Mouse (Mus musculus) small intestine, adult 2 months (tissue): ENCODE results near the gene Cmtm8. TPM values are rescaled to one million over a fixed set of nuclear protein-coding genes. Genes with fewer than 3 reads are reported as not detected.

ENCODE experiments used
- H3K27ac ChIP-seq: fragments of 200-500 bp; 2 replicates; pipeline ENCODE4 v1.5.1; 2012; ENCODE audit warnings: low read depth, low read length, control low read depth, inconsistent platforms; ENCODE audit not compliant: insufficient read depth
- H3K27me3 ChIP-seq: fragments of 200-500 bp; 2 replicates; pipeline ENCODE4 v1.6.1; 2012; ENCODE audit warnings: mild to moderate bottlenecking, moderate library complexity, low read length, inconsistent platforms; ENCODE audit not compliant: control insufficient read depth, insufficient read depth
- H3K36me3 ChIP-seq: fragments of 200-500 bp; 2 replicates; pipeline ENCODE4 v1.6.1; 2012; ENCODE audit warnings: mild to moderate bottlenecking, low read length, control low read depth, inconsistent platforms; ENCODE audit not compliant: control insufficient read depth, insufficient read depth
- H3K4me1 ChIP-seq: fragments of 200-500 bp; 2 replicates; pipeline ENCODE4 v1.6.1; 2012; ENCODE audit warnings: low read length, inconsistent platforms, mixed read lengths; ENCODE audit not compliant: control insufficient read depth, insufficient read depth, insufficient read length
- H3K4me3 ChIP-seq: fragments of 200-500 bp; 2 replicates; pipeline ENCODE4 v1.5.1; 2012; ENCODE audit warnings: low read depth, mild to moderate bottlenecking, control low read depth, inconsistent platforms, low read length, moderate library complexity
- CTCF ChIP-seq: fragments of 200-500 bp; IDR thresholded peaks from 2 replicates; pipeline ENCODE4 v1.5.1; 2012; ENCODE audit warnings: low read depth, mild to moderate bottlenecking, control low read depth, inconsistent platforms, low read length, moderate library complexity, mixed read lengths; ENCODE audit not compliant: insufficient replicate concordance, insufficient read length; ENCODE audit errors: extremely low read depth
- POLR2A ChIP-seq: fragments of 200-500 bp; IDR thresholded peaks from 2 replicates; pipeline ENCODE4 v1.6.1; 2012; ENCODE audit warnings: low read depth, mild to moderate bottlenecking, control low read depth, inconsistent platforms, low read length, moderate library complexity
- WGBS: fragments of 180-500 bp; shearing (Covaris S2); methylation state at CpG from one replicate; pipeline ENCODE4 v1.1.7; 2018; 5-methylcytosine and 5-hydroxymethylcytosine counted together
- polyA plus RNA-seq: library from polyadenylated mRNA; depleted of rRNA; stranded (reverse); fragments of >200 nt; gene quantifications from 2 replicates; pipeline ENCODE4 v1.2.3, GENCODE M21; 2012

Gene Cmtm8
- polyA plus RNA-seq, 1 experiment: 2.9 TPM

DNA sequence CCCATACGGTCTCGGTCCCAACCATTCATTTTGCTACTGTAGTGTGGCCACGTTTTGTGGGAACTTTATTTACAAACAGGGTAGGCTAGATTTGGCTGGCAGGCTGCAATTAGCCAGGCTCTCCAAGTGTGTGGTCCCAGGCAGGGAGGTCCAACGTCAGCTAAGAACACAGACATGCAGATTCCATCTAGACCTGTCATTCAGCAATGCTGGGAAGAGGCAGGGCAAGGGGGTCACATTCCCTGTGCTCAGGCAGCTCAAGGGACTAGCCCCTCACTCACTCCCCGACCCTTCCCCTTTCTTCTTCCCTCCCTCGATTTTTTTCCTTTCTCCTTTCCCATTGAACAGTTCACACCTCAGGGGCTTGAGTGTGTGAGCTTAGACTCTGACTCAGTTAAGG lies 45.1 kb downstream of the Cmtm8 start:
- Histone ChIP-seq H3K36me3 (no peaks in the 10 kb centered on the region), H3K27ac (no peak overlapping the region), H3K4me3 (no peak overlapping the region), H3K4me1 (no peaks in the 10 kb centered on the region; the same call in 1 of the 2 replicates), H3K27me3 (no peaks in the 10 kb centered on the region)
- TF ChIP-seq CTCF (no peak), POLR2A (no peak)
- WGBS: 73% methylated on average over 6 of the region's 6 CpGs

DNA sequence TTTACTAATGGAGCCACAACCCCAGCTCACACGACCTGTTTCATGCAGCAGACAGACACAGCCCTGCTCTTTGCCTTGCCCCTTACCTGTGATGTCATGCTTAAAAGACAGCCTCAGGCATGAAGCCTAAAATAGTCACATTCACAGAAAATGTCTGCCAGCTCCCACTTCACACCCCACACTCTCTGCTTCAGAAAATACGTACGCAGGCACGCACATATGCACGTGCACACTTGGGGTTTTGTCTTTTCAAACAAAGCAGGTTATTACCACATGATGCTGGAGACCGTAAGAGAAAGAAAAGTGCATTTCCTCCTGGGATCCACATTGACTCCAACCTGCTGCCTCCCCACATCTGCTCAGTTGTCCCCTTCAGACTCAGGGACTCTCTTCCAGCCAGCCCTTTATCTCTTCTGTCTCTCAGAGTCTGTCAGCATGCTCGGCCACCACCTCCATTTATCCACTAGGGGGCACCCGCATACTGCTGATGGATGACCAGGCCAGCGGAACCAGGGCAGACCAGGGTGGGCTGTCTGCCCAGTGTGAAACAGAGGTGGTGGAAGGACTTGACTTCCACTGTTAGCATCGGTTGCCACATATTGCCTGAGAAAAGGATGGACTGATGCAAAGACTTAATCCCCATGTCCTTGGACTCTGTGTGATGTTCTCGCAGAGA lies 46.5 kb downstream of the Cmtm8 start:
- H3K27me3 ChIP-seq: no peaks in the 10 kb centered on the region
- H3K4me1 ChIP-seq: no peaks in the 10 kb centered on the region; the same call in 1 of the 2 replicates
- no peak overlapping the region for H3K4me3 ChIP-seq
- no peak overlapping the region for H3K27ac ChIP-seq
- no peak for TF ChIP-seq POLR2A
- peak; percentile 96 for TF ChIP-seq CTCF
- WGBS: 57% methylated on average over 11 of the region's 11 CpGs
- H3K36me3 ChIP-seq: no peaks in the 10 kb centered on the region

DNA sequence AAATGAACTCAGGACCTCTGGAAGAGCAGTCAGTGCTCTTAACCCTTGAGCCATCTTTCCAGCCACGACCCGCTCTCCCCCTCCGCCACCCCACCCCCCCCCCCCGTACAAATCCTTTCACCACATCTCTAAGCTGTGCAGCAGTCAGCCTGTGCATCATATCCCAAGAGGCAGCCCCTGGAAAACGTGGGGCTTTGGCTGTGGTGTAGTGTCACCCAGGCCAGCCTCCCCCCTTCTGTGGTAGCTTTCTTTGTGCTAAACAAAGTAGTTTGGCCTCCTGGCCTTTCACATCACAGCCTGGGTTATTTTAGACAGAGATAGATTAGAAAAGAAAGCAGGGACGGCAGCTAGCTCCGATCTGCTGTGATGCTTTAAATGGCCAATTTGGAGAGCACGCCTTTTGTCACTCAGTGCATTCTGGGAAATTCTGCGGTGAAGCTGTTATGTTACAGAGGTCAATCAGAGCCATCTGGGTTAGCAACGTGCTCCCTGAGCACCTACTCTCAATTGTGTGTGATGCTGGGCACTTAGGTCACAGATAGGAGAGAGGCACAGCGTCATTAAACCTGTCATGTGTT lies 47.4 kb downstream of the Cmtm8 start:
- Histone ChIP-seq H3K27ac (no peak overlapping the region), H3K36me3 (no peaks in the 10 kb centered on the region), H3K4me1 (no peaks in the 10 kb centered on the region; the same call in 1 of the 2 replicates), H3K4me3 (no peak overlapping the region), H3K27me3 (no peaks in the 10 kb centered on the region)
- 75% methylated on average over 11 of the region's 11 CpGs for WGBS
- TF ChIP-seq POLR2A: no peak
- TF ChIP-seq CTCF: no peak

DNA sequence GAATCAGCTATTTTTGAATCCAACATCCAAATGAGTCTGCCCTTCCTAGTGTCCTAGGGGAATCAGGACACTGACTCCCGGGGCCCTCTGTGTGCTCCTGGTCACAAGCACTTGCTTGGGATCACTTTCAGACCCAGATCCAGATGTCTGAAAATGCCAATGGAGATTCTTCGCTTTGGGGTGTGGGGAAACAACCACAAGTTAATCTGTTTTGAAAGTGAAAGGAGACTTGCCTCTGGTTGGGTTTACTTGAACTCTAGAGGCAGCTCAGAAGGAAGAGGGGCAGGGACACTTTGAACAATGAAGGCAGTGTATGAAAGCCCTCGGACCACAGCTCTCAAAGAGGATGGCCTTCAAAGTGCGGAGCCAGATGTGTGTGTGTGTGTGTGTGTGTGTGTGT lies 49.5 kb downstream of the Cmtm8 start:
- no peak overlapping the region for H3K27ac ChIP-seq
- no peaks in the 10 kb centered on the region; the same call in 1 of the 2 replicates for H3K4me1 ChIP-seq
- WGBS: 43% methylated on average over 4 of the region's 4 CpGs
- no peak overlapping the region for H3K4me3 ChIP-seq
- no peak for TF ChIP-seq CTCF
- no peaks in the 10 kb centered on the region for H3K27me3 ChIP-seq
- no peaks in the 10 kb centered on the region for H3K36me3 ChIP-seq

DNA sequence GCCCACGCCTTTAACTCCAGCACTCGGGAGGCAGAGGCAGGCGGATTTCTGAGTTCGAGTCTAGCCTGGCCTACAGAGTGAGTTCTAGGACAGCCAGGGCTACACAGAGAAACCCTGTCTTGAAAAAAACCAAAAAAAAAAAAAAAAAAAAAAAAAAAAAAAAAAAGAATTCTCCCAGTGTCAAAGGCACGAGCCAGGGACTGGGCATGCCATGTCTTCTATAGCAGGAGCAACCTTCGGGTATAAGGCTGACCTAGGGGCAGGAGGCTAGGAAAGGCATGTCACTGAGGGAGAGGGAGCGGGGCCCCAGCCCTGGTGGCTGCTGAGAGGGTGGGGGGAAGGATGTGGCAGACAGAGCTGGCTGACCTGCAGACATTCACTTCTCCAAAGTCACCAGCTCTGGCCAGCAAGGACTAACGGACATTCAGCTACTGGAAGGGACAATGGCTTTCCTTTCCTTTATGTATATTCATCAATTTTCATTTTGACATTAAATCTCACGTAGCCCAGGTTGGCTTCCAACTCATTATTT lies 50.1 kb downstream of the Cmtm8 start:
- Histone ChIP-seq H3K36me3 (no peaks in the 10 kb centered on the region), H3K27ac (no peak overlapping the region), H3K4me3 (no peak overlapping the region), H3K4me1 (no peaks in the 10 kb centered on the region; the same call in 1 of the 2 replicates), H3K27me3 (no peaks in the 10 kb centered on the region)
- WGBS: 84% methylated on average over 9 of the region's 9 CpGs
- TF ChIP-seq CTCF (no peak), POLR2A (no peak)

DNA sequence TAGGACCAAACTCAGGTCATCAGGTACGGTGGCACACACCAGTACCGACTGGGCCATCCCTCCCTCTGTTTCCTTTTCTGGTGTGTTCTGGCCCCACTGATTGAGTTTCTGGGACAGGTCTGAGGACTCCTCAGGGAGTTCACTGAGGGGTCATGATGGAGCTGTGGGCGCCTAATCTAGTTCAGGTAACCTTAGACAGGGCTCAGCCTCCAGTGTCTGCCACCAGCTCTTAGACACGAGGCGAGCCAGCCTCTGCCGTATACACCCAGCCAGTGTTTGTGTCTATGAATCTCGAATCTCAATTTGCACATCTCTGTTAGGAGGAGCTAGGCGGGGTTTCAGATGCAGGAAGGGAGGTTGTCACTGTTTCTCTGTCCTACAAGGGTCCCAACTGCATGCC lies 54.0 kb downstream of the Cmtm8 start:
- no peaks in the 10 kb centered on the region for H3K36me3 ChIP-seq
- no peak for TF ChIP-seq POLR2A
- TF ChIP-seq CTCF: no peak
- H3K27ac ChIP-seq: no peak overlapping the region
- WGBS: 77% methylated on average over 8 of the region's 8 CpGs
- peaks cover 2% of the 10 kb centered on the region for H3K4me1 ChIP-seq
- H3K27me3 ChIP-seq: no peaks in the 10 kb centered on the region
- no peak overlapping the region for H3K4me3 ChIP-seq

DNA sequence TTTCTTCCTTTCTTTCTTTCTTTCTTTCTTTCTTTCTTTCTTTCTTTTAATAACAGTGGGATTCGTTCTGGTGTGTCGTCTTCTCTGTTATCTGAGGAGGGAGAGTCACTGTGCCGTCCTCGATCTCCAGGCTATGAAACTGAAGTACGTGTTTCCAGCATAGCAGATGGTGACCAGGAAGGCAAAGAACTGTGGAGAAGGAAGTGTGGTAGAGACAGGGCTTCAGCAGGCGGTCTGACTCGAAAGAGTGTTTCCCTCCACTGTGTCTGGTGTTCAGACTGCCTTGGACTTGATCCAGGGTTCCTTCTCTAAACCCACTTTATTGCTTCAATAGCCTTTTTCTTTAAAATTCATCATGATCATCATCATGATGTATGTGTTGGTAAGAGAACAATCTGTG lies 54.4 kb downstream of the Cmtm8 start:
- TF ChIP-seq CTCF: no peak
- no peak for TF ChIP-seq POLR2A
- 57% methylated on average over 7 of the region's 7 CpGs for WGBS
- Histone ChIP-seq H3K27me3 (no peaks in the 10 kb centered on the region), H3K4me3 (no peak overlapping the region), H3K4me1 (peaks cover 2% of the 10 kb centered on the region), H3K36me3 (no peaks in the 10 kb centered on the region), H3K27ac (no peak overlapping the region)
